Mouse (Mus musculus): ENCODE measurements at regions not wholly inside any gene's neighbourhood (a gene's known extent, or its start where the extent isn't known, plus 50 kb on each side); places are given as distances from the start of the nearest gene placed in this dataset.
"Not testable (repeated sequence)": the region's sequence is repeated elsewhere in the genome, so short reads cannot be mapped to it uniquely, and the experiment has no call there.

GRCm38 (mm10) chr14:53134783-53135182, 639.2 kb upstream of the Olfr1507 start:
- TF ChIP-seq CTCF (IDR thresholded peaks at IDR 0.05; ENCODE audit: insufficient read depth, low read length); POLR2A (IDR thresholded peaks at IDR 0.05; ENCODE audit: borderline replicate concordance, extremely low read depth, low read depth, low read length): not testable (repeated sequence)
